Mouse (Mus musculus) midbrain, postnatal 0 days (tissue): ENCODE results near the gene Gga1. TPM values are rescaled to one million over a fixed set of nuclear protein-coding genes. Genes with fewer than 3 reads are reported as not detected.

Source experiments
- ATAC-seq: fragments of 200-750 bp; cut with Nextera tagmentation; 2 replicates; pipeline ENCODE4 v1.8.0; 2017; ENCODE audit warnings: moderate number of reproducible peaks, mild to moderate bottlenecking, moderate TSS enrichment, moderate library complexity; ENCODE audit not compliant: low FRiP score
- DNase-seq: peaks from one replicate; pipeline ENCODE4 v3.0.0-alpha.2; 2015; ENCODE audit warnings: low spot score
- H3K27ac ChIP-seq: fragments of 300-500 bp; sonication (generic); 2 replicates; pipeline ENCODE4 v1.5.1; 2014; ENCODE audit warnings: low read depth, mild to moderate bottlenecking, low read length, mixed read lengths
- H3K27me3 ChIP-seq: fragments of 300-500 bp; sonication (generic); 2 replicates; pipeline ENCODE4 v1.6.1; 2014; ENCODE audit warnings: low read length, control low read depth, mixed read lengths; ENCODE audit not compliant: insufficient read depth
- H3K36me3 ChIP-seq: fragments of 300-500 bp; sonication (generic); 2 replicates; pipeline ENCODE4 v1.6.1; 2014; ENCODE audit warnings: low read length, control low read depth, mixed read lengths; ENCODE audit not compliant: insufficient read depth
- H3K4me1 ChIP-seq: fragments of 300-500 bp; sonication (generic); 2 replicates; pipeline ENCODE4 v1.6.1; 2014; ENCODE audit warnings: mild to moderate bottlenecking, control low read depth, antibody characterized with exemption, low read length, mixed read lengths; ENCODE audit not compliant: insufficient read depth
- H3K4me2 ChIP-seq: fragments of 300-500 bp; sonication (generic); 2 replicates; pipeline ENCODE4 v1.6.1; 2014; ENCODE audit warnings: low read depth, mild to moderate bottlenecking, low read length, mixed read lengths; ENCODE audit not compliant: poor library complexity, severe bottlenecking
- H3K4me3 ChIP-seq: fragments of 300-500 bp; sonication (generic); 2 replicates; pipeline ENCODE4 v1.5.1; 2014; ENCODE audit warnings: low read depth, mild to moderate bottlenecking, low read length, moderate library complexity
- H3K9ac ChIP-seq: fragments of 300-500 bp; sonication (generic); replicated peaks from 2 replicates; pipeline ENCODE4 v1.6.1; 2014; ENCODE audit warnings: mild to moderate bottlenecking, low read length, moderate library complexity, mixed read lengths; ENCODE audit not compliant: poor library complexity, severe bottlenecking
- H3K9me3 ChIP-seq: fragments of 300-500 bp; sonication (generic); 2 replicates; pipeline ENCODE4 v1.6.1; 2016; ENCODE audit warnings: low read length, control low read depth
- CTCF ChIP-seq: IDR thresholded peaks from 2 replicates; pipeline ENCODE4 v1.5.1; 2016; ENCODE audit warnings: antibody characterized with exemption, mild to moderate bottlenecking
- WGBS: fragments of 180-500 bp; shearing (Covaris S2); extraction: QIAGEN DNeasy Blood & Tissue Kit; methylation state at CpG from one replicate; pipeline ENCODE4 v1.1.7; 2014; 5-methylcytosine and 5-hydroxymethylcytosine counted together
- polyA plus RNA-seq: library from polyadenylated mRNA; unstranded; fragments of >200 nt; fragmentation: Nextera tagmentation; extraction: Ambion mirVana; gene quantifications from 2 replicates; pipeline ENCODE4 v1.2.1, GENCODE M21; 2015
- total RNA-seq: library from RNA; depleted of rRNA; stranded (reverse); fragments of >200 nt; gene quantifications from 2 replicates; pipeline ENCODE4 v1.2.3, GENCODE M21; 2014

Gene Gga1
- total and polyA plus RNA-seq, 2 experiments from 2014 or later, result 42.8 to 43.4 TPM

- TF ChIP-seq CTCF, result peak; percentile 85
- no peak overlapping the region for H3K27ac ChIP-seq
- no peak overlapping the region for H3K4me2 ChIP-seq
- 27% methylated on average over 5 of the region's 5 CpGs for WGBS
- no peaks in the 10 kb centered on the region for H3K4me1 ChIP-seq
- no peak for ATAC-seq
- H3K27me3 ChIP-seq, result peaks cover 8% of the 10 kb centered on the region; the same call in 1 of the 2 replicates
- H3K9me3 ChIP-seq, result no peaks in the 10 kb centered on the region
- DNase-seq, result peak; percentile 67
- H3K4me3 ChIP-seq, result no peak overlapping the region
- no peak overlapping the region for H3K9ac ChIP-seq
- H3K36me3 ChIP-seq, result no peaks in the 10 kb centered on the region
Measured at GRCm38 (mm10) chr15:78848467-78848866, 28.5 kb upstream of the Gga1 start.

DNA sequence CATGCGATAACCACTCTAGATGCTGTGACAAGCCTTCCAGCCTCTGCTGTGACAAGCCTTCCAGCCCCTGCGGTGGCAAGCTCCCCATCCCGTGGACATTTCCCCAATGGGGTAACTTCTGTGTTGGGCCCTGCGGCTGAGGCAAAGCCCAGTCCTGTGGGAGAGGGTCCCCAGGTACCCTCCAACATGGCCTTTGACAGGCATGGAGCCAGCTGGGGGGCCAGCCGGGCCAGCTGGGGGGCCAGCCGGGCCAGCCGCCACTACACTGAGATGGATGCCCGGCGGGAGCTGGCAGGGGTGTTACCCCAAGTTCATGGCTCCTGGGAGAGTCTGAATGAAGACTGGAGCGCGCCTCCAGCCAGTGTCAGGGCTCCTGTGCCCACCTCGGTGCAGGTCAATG lies 27.5 kb upstream of the Gga1 start:
- H3K4me3 ChIP-seq, result no peak overlapping the region
- TF ChIP-seq CTCF, result no peak
- H3K27ac ChIP-seq, result no peak overlapping the region
- DNase-seq (no peak), ATAC-seq (no peak)
- H3K36me3 ChIP-seq, result no peaks in the 10 kb centered on the region
- 87% methylated on average over 12 of the region's 12 CpGs for WGBS
- H3K27me3 ChIP-seq, result no peaks in the 10 kb centered on the region
- no peak overlapping the region for H3K4me2 ChIP-seq
- H3K9me3 ChIP-seq, result no peaks in the 10 kb centered on the region
- no peaks in the 10 kb centered on the region for H3K4me1 ChIP-seq
- no peak overlapping the region for H3K9ac ChIP-seq

GRCm38 (mm10) chr15:78850059-78850824 lies 26.7 kb upstream of the Gga1 start:
- 79% methylated on average over 14 of the region's 15 CpGs for WGBS
- Histone ChIP-seq H3K9ac (no peak overlapping the region), H3K27ac (no peak overlapping the region), H3K36me3 (no peaks in the 10 kb centered on the region), H3K27me3 (no peaks in the 10 kb centered on the region), H3K4me3 (no peak overlapping the region), H3K4me1 (no peaks in the 10 kb centered on the region), H3K9me3 (no peaks in the 10 kb centered on the region), H3K4me2 (no peak overlapping the region)
- no peak for DNase-seq
- no peak for TF ChIP-seq CTCF
- ATAC-seq, result no peak

DNA sequence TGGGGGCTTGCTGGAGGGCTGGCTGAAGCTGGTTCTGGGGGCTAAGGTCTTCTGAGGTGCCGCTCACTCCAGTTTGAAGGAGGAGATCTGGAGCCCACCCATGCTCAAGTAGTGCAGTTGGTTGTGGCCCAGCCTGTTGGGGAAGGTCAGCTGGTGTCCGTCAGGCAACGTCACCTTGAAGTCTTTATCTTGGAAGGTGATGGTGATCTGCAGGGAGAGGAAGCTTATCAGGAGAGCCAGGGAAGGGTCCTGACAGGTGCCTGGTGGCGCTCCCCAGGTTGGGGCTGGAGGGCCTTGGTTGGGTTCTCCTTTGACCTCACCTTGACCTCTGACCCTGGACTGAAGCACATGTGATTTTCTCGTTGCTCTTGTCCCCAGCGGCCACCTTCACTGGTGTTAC lies 26.0 kb upstream of the Gga1 start:
- no peaks in the 10 kb centered on the region for H3K36me3 ChIP-seq
- H3K9ac ChIP-seq, result no peak overlapping the region
- no peaks in the 10 kb centered on the region for H3K27me3 ChIP-seq
- H3K4me3 ChIP-seq, result no peak overlapping the region
- WGBS, result 77% methylated on average over 6 of the region's 6 CpGs
- TF ChIP-seq CTCF, result no peak
- DNase-seq (no peak), ATAC-seq (no peak)
- no peaks in the 10 kb centered on the region for H3K4me1 ChIP-seq
- H3K27ac ChIP-seq, result no peak overlapping the region
- no peaks in the 10 kb centered on the region for H3K9me3 ChIP-seq
- no peak overlapping the region for H3K4me2 ChIP-seq

GRCm38 (mm10) chr15:78851505-78852153 lies 25.4 kb upstream of the Gga1 start:
- Histone ChIP-seq H3K4me2 (no peak overlapping the region; the same call in 1 of the 2 replicates), H3K4me3 (no peak overlapping the region), H3K9ac (no peak overlapping the region), H3K36me3 (no peaks in the 10 kb centered on the region), H3K27me3 (no peaks in the 10 kb centered on the region), H3K27ac (no peak overlapping the region), H3K4me1 (no peaks in the 10 kb centered on the region), H3K9me3 (no peaks in the 10 kb centered on the region)
- ATAC-seq, result peak; percentile 78
- 16% methylated on average over 13 of the region's 13 CpGs for WGBS
- DNase-seq, result peak; percentile 91
- TF ChIP-seq CTCF, result peak; percentile 90

GRCm38 (mm10) chr15:78855303-78855965 lies 21.6 kb upstream of the Gga1 start, which contains the start of gene Lgals2:
TSS of gene Lgals2 (minus strand) at chr15:78855529.
- ATAC-seq, result no peak
- H3K36me3 ChIP-seq, result no peaks in the 10 kb centered on the region

More at GRCm38 (mm10) chr15:78855303-78855965, 21.6 kb upstream of the Gga1 start, which contains the start of gene Lgals2:
- WGBS, result 77% methylated on average over 8 of the region's 8 CpGs
- no peak within 1 kb of the TSS for H3K9ac ChIP-seq
- DNase-seq, result no peak
- no peak for TF ChIP-seq CTCF
- H3K27me3 ChIP-seq, result no peaks in the 10 kb centered on the region
- no peak within 1 kb of the TSS for H3K27ac ChIP-seq
- no peaks in the 10 kb centered on the region for H3K9me3 ChIP-seq
- H3K4me1 ChIP-seq, result no peaks in the 10 kb centered on the region
- H3K4me2 ChIP-seq, result no peak within 1 kb of the TSS
- H3K4me3 ChIP-seq, result no peak within 1 kb of the TSS
